Comparison of ENCODE assay signal across 10 mouse cellular contexts in genomic region chr2:19703020-19703613, GRCm38 (mm10). TPM values are rescaled to one million over a fixed set of nuclear protein-coding genes. Genes with fewer than 3 reads are reported as not detected.
DNase-seq lines count a peak whose midpoint lies in the region; ATAC-seq lines count a peak whose summit lies in the region.
"Had no signal": no experiment of that assay in that cellular context is flagged by ENCODE, and none has a peak within 500 bp of the region (broad histone marks: within the 10 kb centered on the region; RNA-seq: fewer than 3 reads in every experiment).

No protein-coding gene starts in this region.

- H3K27ac ChIP-seq in intestine, embryonic 16.5 days (ENCODE audit: low read length) = no peak overlapping the region
- H3K27ac ChIP-seq: neural tube, embryonic 13.5 days had no signal

- no peaks in the 10 kb centered on the region for H3K36me3 ChIP-seq in intestine, embryonic 16.5 days (ENCODE audit: control insufficient read depth, insufficient read depth, low read length)
- H3K36me3 ChIP-seq: neural tube, embryonic 13.5 days had no signal

- no peaks in the 10 kb centered on the region for H3K9me3 ChIP-seq in intestine, embryonic 16.5 days (ENCODE audit: control insufficient read depth, low read length)
- H3K9me3 ChIP-seq: neural tube, embryonic 13.5 days had no signal

- intact Hi-C loops in gastrocnemius, postnatal 14 days (cut with DNase I; ENCODE audit: low total_unique reads) = no loop called here

- H3K4me3 ChIP-seq in intestine, embryonic 16.5 days (ENCODE audit: low read length) = no peak overlapping the region
- H3K4me3 ChIP-seq: neural tube, embryonic 13.5 days had no signal

- no peaks in the 10 kb centered on the region for H3K4me1 ChIP-seq in intestine, embryonic 16.5 days (ENCODE audit: control insufficient read depth, insufficient read depth, low read length)
- H3K4me1 ChIP-seq: neural tube, embryonic 13.5 days had no signal

- no peak overlapping the region for H3K4me2 ChIP-seq in intestine, embryonic 16.5 days (ENCODE audit: low read depth, low read length)
- H3K4me2 ChIP-seq: neural tube, embryonic 13.5 days had no signal

- DNase-seq in cerebellum, postnatal 4 days (ENCODE audit: low spot score in 2 of 2) = no peak
- peak; percentile 13 for DNase-seq in adrenal gland, adult 8-10 months
- peak; percentile 18 for DNase-seq in gastrocnemius, postnatal 14 days
- DNase-seq in layer of hippocampus, postnatal 14 days (ENCODE audit: low spot score in 2 of 2) = peak; percentile 38 to 66
- DNase-seq in embryo, embryonic 10 days (ENCODE audit: low spot score) = no peak
- DNase-seq in right cerebral cortex, adult 18-20 months = no peak
- DNase-seq: B cell, adult 2 months had no signal

- no peak overlapping the region for H3K9ac ChIP-seq in intestine, embryonic 16.5 days (ENCODE audit: low read depth, low read length)
- H3K9ac ChIP-seq: neural tube, embryonic 13.5 days had no signal

- H3K27me3 ChIP-seq in intestine, embryonic 16.5 days (replicated peaks; ENCODE audit: control insufficient read depth, insufficient read depth, low read length) = no peaks in the 10 kb centered on the region
- H3K27me3 ChIP-seq: neural tube, embryonic 13.5 days had no signal

- ATAC-seq in cerebellum, adult (ENCODE audit: insufficient number of reproducible peaks, low FRiP score, low TSS enrichment) = peak; percentile 66; the same call in 1 of the 2 replicates
- no peak for ATAC-seq in intestine, embryonic 16.5 days

RNA-seq across cellular contexts. Expression of gene Otud1, which starts 45.6 kb away (rescaled TPM):
- 10 to 100 TPM in 1 of 4 experiments, 1 to 10 TPM in 3; 7.1 to 10.7 (median 8.1) TPM for total RNA-seq in adrenal gland, adult 8-10 months (2022)
- 10 to 100 TPM in 1 of 2 experiments, 1 to 10 TPM in 1; 9.8 to 17.0 TPM for total RNA-seq in gastrocnemius, postnatal 14 days (2021)
- 1 to 10 TPM; 7.8 to 9.1 TPM for total RNA-seq in layer of hippocampus, postnatal 14 days (2021)
- polyA plus RNA-seq in intestine, embryonic 16.5 days (2015; fragmentation: Nextera tagmentation; extraction: Ambion mirVana) = 0.45 and 0.75 TPM in 2 replicates

Comparison
In these comparisons a context has a peak if more than half of its experiments do, and no peak if none do; other contexts are left out.
1. DNase-seq: peak in adrenal gland, adult 8-10 months (single experiment), gastrocnemius, postnatal 14 days (single experiment) and layer of hippocampus, postnatal 14 days (2 of 2); none in cerebellum, postnatal 4 days (0 of 2), embryo, embryonic 10 days (single experiment) and right cerebral cortex, adult 18-20 months (single experiment).